Mouse (Mus musculus) c-Kit-negative CD71-positive TER-119-positive erythroid progenitor cells, embryonic 14.5 days (primary cell): ENCODE measurements around the gene Mettl22.

Source experiments
- DNase-seq: peaks from one replicate; pipeline ENCODE4 v3.0.0-alpha.2; 2013; ENCODE audit warnings: low read depth, low spot score

Mettl22 gene

DNA sequence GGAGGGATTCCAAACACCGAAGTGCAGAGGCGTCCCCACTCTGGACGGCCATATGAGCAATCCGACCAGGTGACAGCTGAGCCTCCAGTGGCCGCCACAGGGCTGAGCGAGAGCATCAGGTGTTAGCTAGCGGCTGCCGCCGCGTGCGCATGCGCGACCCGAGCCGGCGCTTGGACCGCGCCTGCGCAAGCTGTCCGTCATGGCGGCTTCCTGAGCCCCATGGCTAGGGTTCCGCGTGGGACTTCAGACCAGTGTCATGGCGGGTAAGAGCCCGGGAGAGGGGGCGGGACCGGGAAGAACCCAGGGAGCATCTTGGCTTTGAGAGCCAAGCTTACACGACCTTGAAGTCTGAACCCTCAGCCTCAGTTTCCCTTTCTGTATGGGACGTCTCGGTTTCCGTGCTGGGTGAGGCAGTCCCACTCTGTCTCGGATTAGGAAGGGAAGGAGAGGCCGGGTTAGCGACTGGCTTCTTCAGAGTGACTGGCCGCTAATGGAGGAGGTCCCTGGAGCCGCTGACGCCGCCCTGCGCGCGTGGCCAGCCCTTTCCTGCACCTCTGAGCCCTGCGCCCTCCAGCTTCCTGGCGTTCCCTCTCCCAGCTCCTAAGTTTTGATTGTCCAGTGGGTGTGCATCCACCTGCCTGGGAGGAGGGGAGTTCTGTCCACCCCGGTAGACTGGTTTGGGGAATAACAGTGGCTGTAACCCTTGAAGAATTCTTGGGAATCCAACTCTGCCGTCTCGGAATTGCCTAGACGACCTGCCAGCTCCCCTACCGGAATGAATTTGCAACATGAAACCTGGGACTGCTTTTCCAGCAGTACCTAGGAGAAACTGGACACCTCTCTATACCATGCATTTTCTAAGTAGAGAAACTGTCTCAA is at the start of gene Mettl22:
Gene Mettl22 (plus strand): TSS at position 186 of the 879 bp plus-strand sequence.
- DNase-seq = peak; percentile 77

DNA sequence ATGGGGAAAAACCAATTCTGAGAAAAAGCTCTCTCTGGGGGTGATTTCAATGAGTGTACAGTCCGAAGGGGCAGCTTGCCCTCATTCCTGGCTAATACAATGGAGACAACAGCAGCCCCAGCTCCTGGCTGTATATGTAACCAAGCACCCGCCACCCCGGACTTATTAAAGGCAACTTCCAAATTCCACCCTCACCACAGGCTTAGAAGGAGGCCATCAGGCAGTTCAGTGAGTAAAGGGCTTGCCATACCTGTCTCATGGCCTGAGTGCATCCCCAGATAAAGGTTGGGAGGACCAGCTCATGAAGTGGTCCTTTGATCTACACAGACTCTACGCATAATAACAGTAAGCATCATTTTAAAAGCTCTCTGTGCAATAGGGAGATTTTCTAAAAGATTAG is 49.7 kb upstream of the Mettl22 start:
- DNase-seq = no peak

DNA sequence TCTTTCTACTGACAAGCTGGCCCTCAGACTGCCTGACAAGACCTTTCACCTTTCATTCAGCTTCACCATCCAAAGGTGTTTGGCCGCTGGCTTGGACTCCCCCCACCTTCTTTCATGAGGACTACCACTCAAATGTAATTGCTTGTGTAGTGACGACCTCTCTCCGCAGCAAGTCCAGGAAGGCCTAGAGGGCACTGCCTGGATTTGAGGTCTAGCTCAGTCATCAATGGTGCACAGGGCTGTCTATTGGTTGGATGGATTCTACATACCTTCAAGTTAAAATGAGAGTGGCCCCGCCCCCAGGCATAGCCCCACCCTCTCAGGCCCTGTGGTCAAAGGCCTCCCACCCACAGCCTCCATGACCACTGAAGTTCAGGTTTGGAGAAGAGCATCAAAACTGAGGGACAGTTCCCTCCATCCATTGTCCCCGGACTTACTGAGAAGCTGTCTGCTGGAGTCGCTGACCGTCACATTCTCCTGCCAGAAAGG is 46.9 kb upstream of the Mettl22 start:
- no peak for DNase-seq

GRCm38 (mm10) chr16:8424161-8424970 is 46.2 kb upstream of the Mettl22 start:
- DNase-seq = no peak

DNA sequence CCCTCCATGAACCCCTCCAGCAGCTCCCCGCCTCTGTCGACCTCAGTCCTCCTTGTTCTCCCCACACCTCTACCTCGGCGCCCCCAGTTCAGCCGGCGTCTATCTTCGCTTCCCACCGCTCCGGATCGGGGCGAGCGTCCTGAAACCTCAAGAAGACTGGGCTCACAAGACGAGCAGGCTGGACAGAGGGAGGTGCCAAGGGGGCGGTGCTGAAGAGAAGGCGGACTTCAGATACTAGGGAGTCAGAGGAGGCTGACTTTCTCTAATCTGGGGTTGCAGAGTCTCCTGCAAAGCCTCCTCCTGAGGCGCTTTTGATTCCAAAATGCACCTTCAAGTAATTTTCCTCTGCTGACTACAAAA is 45.6 kb upstream of the Mettl22 start, which contains the start of gene Tmem114:
Gene Tmem114 (minus strand): TSS at position 166 of the 360 bp plus-strand sequence.
- DNase-seq = no peak

DNA sequence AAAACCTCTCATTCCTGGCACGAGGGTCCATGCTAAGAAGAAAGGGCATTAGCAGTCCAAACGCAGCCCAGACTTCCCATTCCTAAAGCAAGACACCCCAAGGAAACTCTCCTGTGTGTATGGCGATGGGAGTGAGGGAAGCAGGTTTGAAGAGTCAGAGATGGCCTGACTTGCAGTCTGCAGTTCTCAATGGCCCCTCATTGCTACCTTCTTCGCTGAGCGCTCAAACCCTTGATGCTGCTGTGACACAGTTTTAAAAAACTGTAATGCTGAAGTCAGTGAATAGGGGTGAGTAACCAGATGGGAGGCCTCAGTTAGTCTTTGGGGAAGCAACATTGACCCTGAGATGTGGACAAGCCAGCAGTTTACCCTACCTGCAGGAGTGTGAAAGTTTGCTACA is 44.9 kb upstream of the Mettl22 start:
- DNase-seq = no peak

DNA sequence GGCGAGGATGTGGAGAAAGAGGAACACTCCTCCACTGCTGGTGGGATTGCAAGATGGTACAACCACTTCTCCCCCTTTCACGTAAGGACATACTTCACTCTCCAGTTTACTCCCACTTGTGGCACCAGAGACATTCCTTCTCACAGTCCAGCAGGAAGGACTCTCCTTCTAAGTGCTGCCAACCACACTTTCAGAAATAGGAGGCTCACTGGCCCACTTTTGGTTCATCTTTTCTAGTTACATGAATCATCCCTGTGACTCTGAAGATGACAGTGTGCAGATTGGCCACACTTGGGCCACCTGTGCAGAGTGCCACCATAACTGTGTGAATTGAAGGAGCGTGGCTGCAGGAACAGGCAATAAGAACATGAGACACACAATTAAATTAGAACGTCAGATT is 41.1 kb upstream of the Mettl22 start:
- no peak for DNase-seq

DNA sequence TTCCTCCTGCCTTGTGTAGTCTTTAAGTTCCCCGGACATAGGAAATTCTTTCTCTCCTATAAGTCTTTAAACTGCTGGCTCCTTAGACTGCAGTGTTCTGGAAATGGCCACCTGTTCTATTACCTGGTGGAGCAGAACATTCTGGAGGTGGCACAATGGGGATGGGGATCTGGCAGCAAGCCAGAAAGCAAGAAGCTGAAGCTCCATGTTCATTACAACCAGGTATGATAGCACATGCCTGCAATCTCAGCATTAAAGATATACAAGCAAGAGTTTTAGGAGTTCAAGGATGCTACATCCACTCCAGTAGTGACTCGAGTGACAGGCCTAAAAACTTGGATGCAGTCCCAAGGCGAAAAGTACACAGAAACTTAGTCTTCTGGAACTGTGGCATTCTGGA is 38.0 kb upstream of the Mettl22 start:
- DNase-seq = no peak

GRCm38 (mm10) chr16:8444911-8445310 is 25.7 kb upstream of the Mettl22 start:
- no peak for DNase-seq

DNA sequence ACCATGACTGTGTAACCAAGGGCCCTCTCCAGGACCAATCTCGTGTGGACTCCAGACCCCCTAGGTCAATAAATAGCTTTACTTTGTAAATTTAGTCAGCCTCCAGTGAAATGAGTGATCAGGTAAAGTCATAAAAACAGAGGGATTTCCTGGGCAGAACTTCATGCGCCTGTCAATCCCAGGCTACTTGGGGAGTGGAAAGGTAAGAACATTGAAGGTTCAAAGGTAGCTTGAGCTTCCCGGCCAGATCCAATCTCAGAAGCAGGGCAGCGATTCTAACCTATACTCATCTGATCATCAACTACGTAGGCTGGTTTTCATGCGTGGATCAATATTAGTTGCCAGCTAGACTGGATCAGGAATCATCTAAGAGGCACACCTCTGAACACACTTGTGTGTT is 24.3 kb upstream of the Mettl22 start:
- no peak for DNase-seq

DNA sequence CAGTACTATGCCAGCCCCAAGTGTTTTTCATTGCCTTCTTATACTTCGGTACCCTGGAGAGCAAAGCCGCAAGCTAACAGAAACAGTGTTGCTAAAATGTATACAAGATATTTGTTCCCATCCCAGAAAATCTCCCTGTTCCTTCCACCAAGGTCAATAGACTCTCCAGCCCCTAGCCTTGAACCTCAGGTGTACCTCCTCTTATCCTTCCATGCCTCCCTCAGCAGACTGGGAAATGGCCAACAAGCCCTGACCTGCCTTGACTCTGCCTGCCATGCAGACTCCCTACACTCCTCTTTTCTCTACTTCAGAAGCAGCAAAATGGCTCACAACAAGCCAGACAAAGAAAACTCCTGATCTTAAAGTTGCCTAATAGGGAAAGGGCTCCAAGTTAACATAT is 17.3 kb upstream of the Mettl22 start:
- no peak for DNase-seq

GRCm38 (mm10) chr16:8455221-8455620 is 15.4 kb upstream of the Mettl22 start:
- no peak for DNase-seq

DNA sequence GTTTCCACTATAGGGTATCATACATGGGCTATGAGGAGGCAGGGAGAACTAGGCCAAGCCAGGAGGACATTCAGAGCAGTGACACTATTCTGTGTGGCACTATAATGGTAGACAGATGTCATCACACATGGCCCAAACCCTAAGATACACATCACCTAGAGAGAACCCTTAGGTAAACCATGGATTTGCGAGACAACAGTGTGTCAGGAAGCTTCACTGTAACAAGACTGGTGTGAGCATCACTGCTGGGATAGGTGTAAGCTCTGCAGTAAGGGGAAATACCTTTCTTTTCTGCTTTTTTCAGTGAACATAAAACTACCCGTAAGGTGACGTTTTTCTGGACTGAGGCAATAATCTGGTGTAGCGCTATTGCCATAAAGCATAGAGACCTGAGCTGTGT is 12.2 kb upstream of the Mettl22 start:
- no peak for DNase-seq

- DNase-seq = peak; percentile 44
Measured at GRCm38 (mm10) chr16:8459098-8459497, 11.5 kb upstream of the Mettl22 start.

- no peak for DNase-seq
Measured at GRCm38 (mm10) chr16:8470132-8470531, 456 bp upstream of the Mettl22 start.

- DNase-seq = no peak
Measured at GRCm38 (mm10) chr16:8487396-8488005, 16.9 kb downstream of the Mettl22 start.

DNA sequence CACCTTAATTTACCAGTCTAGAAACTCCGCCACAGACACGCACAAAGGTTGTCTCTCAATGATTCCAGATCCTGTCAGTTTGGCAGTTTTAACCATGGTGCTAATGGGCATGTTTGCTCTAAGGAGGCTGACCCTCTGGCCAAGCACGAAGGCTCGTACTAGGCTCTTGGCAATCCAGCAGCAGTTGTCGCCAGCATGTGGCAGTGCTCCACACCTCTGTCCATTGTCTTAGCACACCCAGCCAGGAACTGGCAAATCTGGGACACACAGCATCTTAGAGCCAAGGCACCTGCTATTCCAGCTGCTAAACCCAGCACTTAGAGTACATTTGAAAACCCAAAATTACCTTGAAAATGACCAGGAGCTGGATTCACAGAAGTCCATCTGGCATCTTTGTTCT is 18.8 kb downstream of the Mettl22 start:
- DNase-seq = no peak

- DNase-seq = no peak
Measured at GRCm38 (mm10) chr16:8491743-8492490, 21.3 kb downstream of the Mettl22 start.

DNA sequence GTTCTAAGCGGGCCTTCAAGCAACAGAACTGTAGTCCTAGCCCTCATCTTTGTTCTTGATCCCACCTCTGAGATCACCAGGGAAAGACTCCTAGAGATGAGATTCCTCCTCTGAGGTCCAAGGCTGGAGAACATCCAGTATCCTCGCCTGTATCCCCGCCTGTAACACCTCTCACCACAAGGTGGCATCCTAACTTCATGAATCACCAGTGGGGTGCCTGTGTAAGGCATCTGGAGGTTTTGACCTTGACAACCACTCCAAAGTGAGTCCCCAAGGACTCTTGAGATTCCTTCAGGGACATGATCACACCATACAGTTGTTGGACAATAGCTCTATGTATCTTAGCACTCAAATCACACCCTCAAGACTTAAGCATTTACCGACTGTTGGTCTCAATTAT is 23.7 kb downstream of the Mettl22 start:
- peak; percentile 57 for DNase-seq

DNA sequence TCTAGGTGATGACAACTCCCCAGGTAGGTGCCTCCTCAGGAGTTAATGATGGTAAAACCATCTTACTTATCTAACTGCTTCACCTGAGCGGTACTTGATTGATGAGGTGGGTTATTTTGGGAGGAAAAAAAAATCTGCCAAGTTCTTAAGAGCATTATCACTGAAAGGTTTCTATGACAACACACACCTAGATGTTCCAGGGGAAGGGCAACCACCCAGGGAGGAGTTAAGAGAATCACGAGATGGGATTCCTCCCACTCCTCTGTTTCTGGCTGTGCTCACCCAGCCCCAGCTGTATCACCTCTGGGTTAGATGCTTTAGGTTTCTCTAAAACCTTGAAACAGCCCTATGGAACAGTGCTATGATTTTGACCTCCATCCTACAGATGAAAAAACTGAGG is 26.4 kb downstream of the Mettl22 start:
- no peak for DNase-seq

GRCm38 (mm10) chr16:8504271-8504670 is 33.7 kb downstream of the Mettl22 start:
- DNase-seq = no peak
